Mouse (Mus musculus) embryonic fibroblast, embryonic 13.5 days (primary cell): ENCODE measurements around the gene Prrg2.

ENCODE experiments used
- CTCF ChIP-seq: IDR thresholded peaks from 2 replicates; pipeline ENCODE4 v1.5.1; 2011; ENCODE audit warnings: mild to moderate bottlenecking, control low read depth, low read length, moderate library complexity, borderline replicate concordance; ENCODE audit not compliant: insufficient read depth
- POLR2A ChIP-seq: IDR thresholded peaks from 2 replicates; pipeline ENCODE4 v1.6.1; 2011; ENCODE audit warnings: low read depth, mild to moderate bottlenecking, control low read depth, low read length, moderate library complexity

- TF ChIP-seq CTCF (no peak), POLR2A (no peak)
Observed at GRCm38 (mm10) chr7:45094121-45094520, 31.6 kb upstream of the Prrg2 start.
